Mouse (Mus musculus) midbrain, embryonic 16.5 days (tissue): ENCODE results near the gene Rad17. TPM values are rescaled to one million over a fixed set of nuclear protein-coding genes. Genes with fewer than 3 reads are reported as not detected.

Source experiments
- ATAC-seq: fragments of 200-750 bp; cut with Nextera tagmentation; 2 replicates; pipeline ENCODE4 v1.8.0; 2017; ENCODE audit warnings: moderate TSS enrichment
- H3K27ac ChIP-seq: fragments of 300-500 bp; sonication (generic); 2 replicates; pipeline ENCODE4 v1.5.1; 2014; ENCODE audit warnings: mild to moderate bottlenecking, low read length, mixed read lengths
- H3K27me3 ChIP-seq: fragments of 300-500 bp; sonication (generic); 2 replicates; pipeline ENCODE4 v1.6.1; 2014; ENCODE audit warnings: low read depth, low read length, mixed read lengths; ENCODE audit not compliant: control insufficient read depth, insufficient read depth
- H3K36me3 ChIP-seq: fragments of 300-500 bp; sonication (generic); 2 replicates; pipeline ENCODE4 v1.6.1; 2014; ENCODE audit warnings: mild to moderate bottlenecking, low read length, moderate library complexity, mixed read lengths; ENCODE audit not compliant: control insufficient read depth, insufficient read depth
- H3K4me1 ChIP-seq: fragments of 300-500 bp; sonication (generic); 2 replicates; pipeline ENCODE4 v1.6.1; 2014; ENCODE audit warnings: mild to moderate bottlenecking, low read length, mixed read lengths; ENCODE audit not compliant: control insufficient read depth, insufficient read depth
- H3K4me2 ChIP-seq: fragments of 300-500 bp; sonication (generic); 2 replicates; pipeline ENCODE4 v1.6.1; 2014; ENCODE audit warnings: mild to moderate bottlenecking, low read length, mixed read lengths
- H3K4me3 ChIP-seq: fragments of 300-500 bp; sonication (generic); 2 replicates; pipeline ENCODE4 v1.5.1; 2014; ENCODE audit warnings: low read depth, mild to moderate bottlenecking, low read length, moderate library complexity, mixed read lengths
- H3K9ac ChIP-seq: fragments of 300-500 bp; sonication (generic); 2 replicates; pipeline ENCODE4 v1.6.1; 2014; ENCODE audit warnings: low read depth, low read length, mixed read lengths
- H3K9me3 ChIP-seq: fragments of 300-500 bp; sonication (generic); replicated peaks from 2 replicates; pipeline ENCODE4 v1.6.1; 2014; ENCODE audit warnings: mild to moderate bottlenecking, low read length, mixed read lengths; ENCODE audit not compliant: control insufficient read depth, poor library complexity, severe bottlenecking
- WGBS: fragments of 180-500 bp; shearing (Covaris S2); extraction: QIAGEN DNeasy Blood & Tissue Kit; methylation state at CpG from one replicate; pipeline ENCODE4 v1.1.7; 2014; 5-methylcytosine and 5-hydroxymethylcytosine counted together
- polyA plus RNA-seq: library from polyadenylated mRNA; unstranded; fragments of >200 nt; fragmentation: Nextera tagmentation; extraction: Ambion mirVana; gene quantifications from 2 replicates; pipeline ENCODE4 v1.2.1, GENCODE M21; 2015

The Rad17 gene
- polyA plus RNA-seq, 1 experiment from 2014 or later: 18.0 TPM

- H3K4me3 ChIP-seq: no peak overlapping the region
- no peak for ATAC-seq
- H3K4me1 ChIP-seq: no peaks in the 10 kb centered on the region
- WGBS: 87% methylated on average over 10 of the region's 10 CpGs
- no peaks in the 10 kb centered on the region for H3K36me3 ChIP-seq
- no peak overlapping the region for H3K9ac ChIP-seq
- H3K9me3 ChIP-seq: no peaks in the 10 kb centered on the region
- no peaks in the 10 kb centered on the region for H3K27me3 ChIP-seq
- H3K27ac ChIP-seq: no peak overlapping the region
- H3K4me2 ChIP-seq: no peak overlapping the region
Measured at GRCm38 (mm10) chr13:100603031-100603737, 47.7 kb downstream of the Rad17 start.

GRCm38 (mm10) chr13:100602239-100602902 is 48.5 kb downstream of the Rad17 start:
- no peak for ATAC-seq
- 58% methylated on average over 5 of the region's 5 CpGs for WGBS

GRCm38 (mm10) chr13:100601034-100601433 is 49.8 kb downstream of the Rad17 start:
- no peaks in the 10 kb centered on the region for H3K36me3 ChIP-seq
- no peak for ATAC-seq
- WGBS: 81% methylated on average over 8 of the region's 8 CpGs
- no peaks in the 10 kb centered on the region for H3K9me3 ChIP-seq
- H3K4me3 ChIP-seq: no peak overlapping the region
- H3K9ac ChIP-seq: no peak overlapping the region
- no peak overlapping the region for H3K4me2 ChIP-seq
- H3K4me1 ChIP-seq: no peaks in the 10 kb centered on the region
- no peaks in the 10 kb centered on the region for H3K27me3 ChIP-seq
- no peak overlapping the region for H3K27ac ChIP-seq

More at GRCm38 (mm10) chr13:100602239-100602902, 48.5 kb downstream of the Rad17 start:
- Histone ChIP-seq H3K9me3 (no peaks in the 10 kb centered on the region), H3K4me1 (no peaks in the 10 kb centered on the region), H3K9ac (no peak overlapping the region), H3K27me3 (no peaks in the 10 kb centered on the region), H3K27ac (no peak overlapping the region), H3K4me3 (no peak overlapping the region), H3K36me3 (no peaks in the 10 kb centered on the region), H3K4me2 (no peak overlapping the region)

- H3K4me1 ChIP-seq: no peaks in the 10 kb centered on the region
- H3K9ac ChIP-seq: no peak overlapping the region
- WGBS: 84% methylated on average over 12 of the region's 12 CpGs
- no peaks in the 10 kb centered on the region for H3K9me3 ChIP-seq
- H3K4me3 ChIP-seq: no peak overlapping the region
- no peak overlapping the region for H3K4me2 ChIP-seq
- no peaks in the 10 kb centered on the region for H3K36me3 ChIP-seq
- no peak for ATAC-seq
- no peak overlapping the region for H3K27ac ChIP-seq
- H3K27me3 ChIP-seq: no peaks in the 10 kb centered on the region
Measured at GRCm38 (mm10) chr13:100600317-100600716, 50.5 kb downstream of the Rad17 start.

GRCm38 (mm10) chr13:100597284-100597683 is 53.6 kb downstream of the Rad17 start:
- no peak for ATAC-seq
- 84% methylated on average over 9 of the region's 9 CpGs for WGBS
- no peaks in the 10 kb centered on the region for H3K27me3 ChIP-seq

GRCm38 (mm10) chr13:100595552-100595885 is 55.3 kb downstream of the Rad17 start:
- no peak for ATAC-seq
- WGBS: 91% methylated on average over 3 of the region's 3 CpGs

More at GRCm38 (mm10) chr13:100597284-100597683, 53.6 kb downstream of the Rad17 start:
- Histone ChIP-seq H3K4me2 (no peak overlapping the region), H3K9me3 (no peaks in the 10 kb centered on the region), H3K36me3 (no peaks in the 10 kb centered on the region), H3K4me1 (no peaks in the 10 kb centered on the region), H3K27ac (no peak overlapping the region), H3K9ac (no peak overlapping the region), H3K4me3 (no peak overlapping the region)

GRCm38 (mm10) chr13:100594838-100595551 is 55.9 kb downstream of the Rad17 start:
- 71% methylated on average over 5 of the region's 5 CpGs for WGBS
- Histone ChIP-seq H3K36me3 (no peaks in the 10 kb centered on the region), H3K4me3 (no peak overlapping the region), H3K27ac (no peak overlapping the region), H3K9ac (no peak overlapping the region), H3K4me1 (no peaks in the 10 kb centered on the region), H3K4me2 (no peak overlapping the region), H3K27me3 (no peaks in the 10 kb centered on the region), H3K9me3 (no peaks in the 10 kb centered on the region)
- no peak for ATAC-seq

More at GRCm38 (mm10) chr13:100595552-100595885, 55.3 kb downstream of the Rad17 start:
- Histone ChIP-seq H3K27ac (no peak overlapping the region), H3K9ac (no peak overlapping the region), H3K4me1 (no peaks in the 10 kb centered on the region), H3K4me3 (no peak overlapping the region), H3K9me3 (no peaks in the 10 kb centered on the region), H3K27me3 (no peaks in the 10 kb centered on the region), H3K36me3 (no peaks in the 10 kb centered on the region), H3K4me2 (no peak overlapping the region)

GRCm38 (mm10) chr13:100594041-100594792 is 56.6 kb downstream of the Rad17 start:
- ATAC-seq: peak; percentile 86
- 60% methylated on average over 11 of the region's 17 CpGs for WGBS
- peak overlapping the region; percentile 39 for H3K4me2 ChIP-seq
- H3K27me3 ChIP-seq: no peaks in the 10 kb centered on the region
- H3K4me1 ChIP-seq: no peaks in the 10 kb centered on the region
- H3K27ac ChIP-seq: peak overlapping the region; percentile 75
- no peaks in the 10 kb centered on the region for H3K9me3 ChIP-seq
- no peak overlapping the region for H3K9ac ChIP-seq
- no peaks in the 10 kb centered on the region for H3K36me3 ChIP-seq
- H3K4me3 ChIP-seq: peak overlapping the region; percentile 11; the same call in 1 of the 2 replicates
